Mouse (Mus musculus) heart, adult 2 months (tissue): ENCODE data around the gene Siva1.

Experiments used
- CTCF ChIP-seq: fragments of 200-600 bp; IDR thresholded peaks from 2 replicates; pipeline ENCODE4 v1.8.1; 2022; ENCODE audit warnings: antibody characterized with exemption, mild to moderate bottlenecking, moderate library complexity
- EP300 ChIP-seq: fragments of 200-500 bp; IDR thresholded peaks from 2 replicates; pipeline ENCODE4 v1.6.1; 2011; ENCODE audit warnings: low read depth, low read length, control low read depth; ENCODE audit not compliant: insufficient read depth
- POLR2A ChIP-seq: fragments of 200-500 bp; IDR thresholded peaks from 2 replicates; pipeline ENCODE4 v1.6.1; 2011; ENCODE audit warnings: mild to moderate bottlenecking, low read depth, low read length, control low read depth; ENCODE audit not compliant: insufficient read depth

DNA sequence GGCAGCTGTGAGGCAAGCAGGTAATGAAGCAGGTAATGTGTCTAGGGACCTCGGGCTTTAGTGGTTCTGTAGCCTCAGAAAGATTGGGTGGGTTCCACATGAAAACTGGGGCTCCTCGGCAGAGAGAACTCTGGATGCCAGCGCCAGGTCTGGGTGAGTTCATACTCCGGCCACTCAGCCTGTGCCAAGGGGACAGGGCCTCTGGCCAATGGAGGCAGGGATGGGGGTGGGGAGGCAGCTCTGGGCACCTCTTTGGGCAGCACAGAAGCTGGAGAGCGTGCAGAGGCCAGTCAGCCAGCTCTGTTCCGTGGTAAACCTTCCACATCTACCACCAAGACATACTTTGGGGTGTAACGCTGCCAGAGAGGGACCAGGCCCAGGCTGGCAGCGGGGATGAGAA lies 46.9 kb upstream of the Siva1 start:
- no peak for TF ChIP-seq CTCF
- TF ChIP-seq POLR2A: no peak
- no peak for TF ChIP-seq EP300
